Mouse (Mus musculus) E14TG2a.4 (cell line): Measurements from ENCODE around the gene Supv3l1.
A peak's percentile ranks its signal among the peaks of the same experiment; 100 is the strongest.

Experiments
- H3K27me3 ChIP-seq: 2 replicates; pipeline ENCODE4 v1.6.1; 2014; ENCODE audit warnings: low read length, control low read depth; ENCODE audit not compliant: insufficient read depth
- H3K36me3 ChIP-seq: 2 replicates; pipeline ENCODE4 v1.6.1; 2014; ENCODE audit warnings: low read length, control low read depth; ENCODE audit not compliant: insufficient read depth
- H3K4me1 ChIP-seq: replicated peaks from 2 replicates; pipeline ENCODE4 v1.6.1; 2014; ENCODE audit warnings: low read depth, low read length, control low read depth
- H3K4me3 ChIP-seq: replicated peaks from 2 replicates; pipeline ENCODE4 v1.5.1; 2014; ENCODE audit warnings: mild to moderate bottlenecking, low read length
- H3K9me3 ChIP-seq: 2 replicates; pipeline ENCODE4 v1.6.1; 2014; ENCODE audit warnings: low read length, control low read depth
- CTCF ChIP-seq: conservative IDR thresholded peaks from 2 replicates; pipeline ENCODE4 v1.5.1; 2014; ENCODE audit warnings: low read length
- NANOG ChIP-seq: IDR thresholded peaks from 2 replicates; pipeline ENCODE4 v1.6.1; 2014; ENCODE audit warnings: borderline replicate concordance, low read length, mixed read lengths
- POU5F1 ChIP-seq: IDR thresholded peaks from 2 replicates; pipeline ENCODE4 v1.6.1; 2014; ENCODE audit warnings: low read length, borderline replicate concordance

Supv3l1 gene

GRCm38 (mm10) chr10:62404901-62405300 lies 44.6 kb downstream of the Supv3l1 start:
- peaks cover 27% of the 10 kb centered on the region for H3K4me1 ChIP-seq

GRCm38 (mm10) chr10:62401641-62402111 lies 47.9 kb downstream of the Supv3l1 start:
- H3K36me3 ChIP-seq, result no peaks in the 10 kb centered on the region
- TF ChIP-seq NANOG (no peak), CTCF (no peak), POU5F1 (no peak)
- peak overlapping the region; percentile 43; the same call in 1 of the 2 replicates for H3K4me3 ChIP-seq
- no peaks in the 10 kb centered on the region for H3K9me3 ChIP-seq
- H3K27me3 ChIP-seq, result peaks cover 72% of the 10 kb centered on the region
- H3K4me1 ChIP-seq, result peaks cover 31% of the 10 kb centered on the region

More at GRCm38 (mm10) chr10:62404901-62405300, 44.6 kb downstream of the Supv3l1 start:
- H3K4me3 ChIP-seq, result peak overlapping the region; percentile 66
- H3K36me3 ChIP-seq, result no peaks in the 10 kb centered on the region
- H3K27me3 ChIP-seq, result peaks cover 76% of the 10 kb centered on the region
- no peaks in the 10 kb centered on the region for H3K9me3 ChIP-seq
- no peak for TF ChIP-seq POU5F1
- no peak for TF ChIP-seq NANOG
- no peak for TF ChIP-seq CTCF

DNA sequence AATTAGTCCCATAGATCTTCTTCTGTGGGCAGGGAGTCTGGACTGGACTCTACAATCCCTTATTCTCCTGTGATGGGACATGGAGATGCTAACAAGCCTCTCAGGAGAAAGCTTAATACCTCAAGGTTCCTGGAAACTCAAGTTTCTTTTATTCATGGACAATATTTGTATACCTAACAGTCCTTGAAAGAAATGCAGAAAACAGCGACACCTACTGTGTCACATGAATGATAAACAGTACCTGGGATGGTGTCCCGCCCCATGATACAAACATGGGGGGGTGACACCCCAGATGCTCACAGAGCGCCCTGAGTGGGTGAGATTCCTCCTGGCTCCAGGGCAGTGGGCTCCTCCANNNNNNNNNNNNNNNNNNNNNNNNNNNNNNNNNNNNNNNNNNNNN lies 66.5 kb downstream of the Supv3l1 start:
- H3K4me3 ChIP-seq, result no peak overlapping the region
- H3K36me3 ChIP-seq, result no peaks in the 10 kb centered on the region
- peaks cover 13% of the 10 kb centered on the region for H3K27me3 ChIP-seq
- no peaks in the 10 kb centered on the region for H3K9me3 ChIP-seq
- TF ChIP-seq CTCF (no peak), NANOG (no peak), POU5F1 (no peak)
- peaks cover 9% of the 10 kb centered on the region for H3K4me1 ChIP-seq

- H3K36me3 ChIP-seq, result no peaks in the 10 kb centered on the region
- H3K27me3 ChIP-seq, result peaks cover 23% of the 10 kb centered on the region
- TF ChIP-seq POU5F1 (no peak), NANOG (no peak), CTCF (no peak)
- no peak overlapping the region for H3K4me3 ChIP-seq
- H3K4me1 ChIP-seq, result peaks cover 7% of the 10 kb centered on the region
- no peaks in the 10 kb centered on the region for H3K9me3 ChIP-seq
These were observed 68.6 kb downstream of the Supv3l1 start for GRCm38 (mm10) chr10:62380936-62381335.

GRCm38 (mm10) chr10:62379808-62380207 lies 69.7 kb downstream of the Supv3l1 start, which contains the start of gene Hk1:
Hk1 (minus strand) TSS chr10:62379908.
- Histone ChIP-seq H3K27me3 (peaks cover 23% of the 10 kb centered on the region), H3K4me1 (peaks cover 4% of the 10 kb centered on the region; the same call in 1 of the 2 replicates), H3K9me3 (no peaks in the 10 kb centered on the region), H3K4me3 (no peak within 1 kb of the TSS), H3K36me3 (no peaks in the 10 kb centered on the region)
- TF ChIP-seq CTCF, result no peak
- no peak for TF ChIP-seq POU5F1
- no peak for TF ChIP-seq NANOG
